Mouse (Mus musculus): ENCODE results near the gene Trim45. TPM values are rescaled to one million over a fixed set of nuclear protein-coding genes. Genes with fewer than 3 reads are reported as not detected.

Trim45 gene
- polyA plus RNA-seq, 2 experiments from 2014 or later: 0.54 to 1.3 TPM

GRCm38 (mm10) chr3:100931332-100932076, 9.5 kb downstream of the Trim45 start:
- ATAC-seq: no peak

DNA sequence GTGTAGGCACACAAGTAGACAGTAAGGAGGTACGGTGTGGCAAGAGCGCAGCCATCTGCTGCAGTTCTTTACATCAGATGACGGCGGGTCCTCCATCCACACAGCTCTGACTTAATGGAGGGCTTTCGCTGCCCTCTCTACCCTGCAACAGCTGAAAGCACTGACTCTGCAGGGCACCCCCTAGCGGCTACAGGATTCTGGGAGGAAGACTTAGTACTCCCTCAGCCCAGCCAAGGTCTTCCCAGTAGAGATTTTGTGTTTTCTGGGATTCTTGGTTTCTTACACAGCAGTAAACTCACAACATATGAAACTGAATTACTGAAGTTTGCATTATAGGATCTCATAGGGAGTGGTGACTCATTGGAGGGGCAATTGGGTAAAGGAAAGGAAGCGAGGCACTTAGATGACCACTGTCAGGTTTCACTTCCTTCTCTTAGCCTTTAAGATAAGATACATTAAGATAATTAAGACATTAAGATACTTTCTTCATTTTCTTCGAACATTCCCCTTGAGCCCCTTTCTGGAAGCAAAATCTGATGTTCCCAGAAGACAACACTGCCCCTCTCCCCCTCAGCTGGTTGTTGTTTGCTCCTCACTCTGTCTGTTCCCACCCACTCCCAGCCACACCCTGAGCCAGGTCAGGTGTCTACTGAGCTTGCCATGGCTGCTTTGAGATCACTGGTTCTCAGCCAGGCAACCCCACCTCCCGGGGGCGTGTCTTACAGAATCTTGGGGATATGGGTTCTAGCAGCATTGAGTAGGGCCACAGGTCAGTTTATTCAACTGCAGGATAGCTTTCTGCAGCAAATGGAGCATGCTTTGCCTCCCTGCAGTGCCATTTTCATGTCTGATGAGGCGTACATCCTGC, 10.3 kb downstream of the Trim45 start:
- ATAC-seq: no peak

GRCm38 (mm10) chr3:100935521-100935920, 13.5 kb downstream of the Trim45 start:
- no peak for ATAC-seq

DNA sequence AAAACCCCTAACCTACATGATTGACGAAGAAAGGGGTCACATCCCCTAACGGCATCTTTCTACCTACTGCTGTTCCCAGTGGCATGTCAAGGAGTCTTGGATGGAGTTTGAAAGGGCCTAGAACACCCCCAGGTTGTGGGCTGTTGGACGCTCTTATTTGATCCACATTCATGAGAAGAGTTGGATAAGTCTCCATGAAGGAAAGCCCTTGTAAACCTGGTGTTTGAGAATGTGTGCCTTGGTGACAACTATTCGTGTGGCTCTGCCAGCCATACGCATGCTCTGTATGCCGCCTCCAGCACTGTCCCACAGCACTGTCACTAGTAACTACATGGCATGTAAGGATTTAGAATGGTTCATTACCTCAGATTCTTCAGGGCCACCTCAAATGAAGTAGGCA, 14.2 kb downstream of the Trim45 start:
- no peak for ATAC-seq

DNA sequence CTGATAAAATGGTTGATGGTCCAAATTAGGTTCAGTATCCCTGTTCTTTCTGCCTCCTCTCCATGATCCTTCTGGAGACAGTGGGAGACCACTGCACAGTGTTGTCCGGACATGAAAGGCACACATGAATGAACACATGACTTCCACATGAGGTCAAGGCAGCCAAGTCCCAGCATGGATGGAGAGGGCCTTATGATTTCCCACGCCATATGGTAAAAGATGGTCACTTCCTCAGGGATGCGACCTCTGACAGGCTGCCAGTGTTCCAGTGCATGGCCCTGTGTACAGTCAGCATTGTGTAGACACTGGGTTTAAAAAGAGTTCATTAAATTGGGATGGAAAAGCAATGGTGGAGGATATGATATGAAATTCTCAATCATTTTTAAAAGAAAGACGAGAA, 16.2 kb downstream of the Trim45 start:
- ATAC-seq: no peak

GRCm38 (mm10) chr3:100940496-100941037, 18.6 kb downstream of the Trim45 start:
- ATAC-seq: no peak

DNA sequence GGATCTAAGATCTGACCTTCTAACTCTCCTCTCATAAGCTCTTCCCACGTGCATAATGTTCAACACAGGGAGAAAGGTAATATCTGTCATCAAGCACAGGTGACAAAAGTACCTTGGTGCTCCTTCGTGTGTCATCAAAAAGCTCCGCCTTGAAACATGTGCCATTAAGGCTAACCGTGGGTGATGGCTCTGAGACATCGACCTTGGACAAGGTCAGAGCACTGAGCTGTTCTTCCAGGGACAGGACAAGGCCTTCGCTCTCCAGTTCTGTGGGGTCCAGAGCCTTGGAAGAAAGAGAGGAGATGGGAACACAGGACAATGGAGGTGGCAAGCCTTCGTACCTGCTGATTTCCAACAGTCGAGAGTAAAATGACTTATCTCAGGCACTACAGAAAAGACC, 25.3 kb downstream of the Trim45 start:
- ATAC-seq: no peak

GRCm38 (mm10) chr3:100951531-100951930, 29.5 kb downstream of the Trim45 start:
- ATAC-seq: no peak

DNA sequence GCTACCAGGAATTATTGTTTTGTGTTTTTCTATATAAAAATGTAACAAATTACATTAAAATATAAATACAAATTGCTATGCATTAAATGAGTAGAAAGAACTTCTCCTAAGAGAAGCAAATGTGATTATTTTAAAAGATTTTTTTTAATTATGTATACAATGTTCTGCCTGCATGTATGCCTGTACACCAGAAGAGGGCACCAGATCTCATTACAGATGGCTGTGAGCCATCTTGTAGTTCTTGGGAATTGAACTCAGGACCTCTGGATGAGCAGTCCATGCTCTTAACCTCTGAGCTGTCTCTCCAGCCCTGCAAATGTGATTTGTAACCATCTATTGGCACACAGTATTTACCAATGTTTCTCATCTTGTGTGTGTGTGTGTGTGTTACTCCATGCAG, 32.6 kb downstream of the Trim45 start:
- no peak for ATAC-seq

GRCm38 (mm10) chr3:100961007-100961406, 39.0 kb downstream of the Trim45 start:
- ATAC-seq: no peak

- no peak for ATAC-seq
Observed at GRCm38 (mm10) chr3:100961501-100961900, 39.5 kb downstream of the Trim45 start.

DNA sequence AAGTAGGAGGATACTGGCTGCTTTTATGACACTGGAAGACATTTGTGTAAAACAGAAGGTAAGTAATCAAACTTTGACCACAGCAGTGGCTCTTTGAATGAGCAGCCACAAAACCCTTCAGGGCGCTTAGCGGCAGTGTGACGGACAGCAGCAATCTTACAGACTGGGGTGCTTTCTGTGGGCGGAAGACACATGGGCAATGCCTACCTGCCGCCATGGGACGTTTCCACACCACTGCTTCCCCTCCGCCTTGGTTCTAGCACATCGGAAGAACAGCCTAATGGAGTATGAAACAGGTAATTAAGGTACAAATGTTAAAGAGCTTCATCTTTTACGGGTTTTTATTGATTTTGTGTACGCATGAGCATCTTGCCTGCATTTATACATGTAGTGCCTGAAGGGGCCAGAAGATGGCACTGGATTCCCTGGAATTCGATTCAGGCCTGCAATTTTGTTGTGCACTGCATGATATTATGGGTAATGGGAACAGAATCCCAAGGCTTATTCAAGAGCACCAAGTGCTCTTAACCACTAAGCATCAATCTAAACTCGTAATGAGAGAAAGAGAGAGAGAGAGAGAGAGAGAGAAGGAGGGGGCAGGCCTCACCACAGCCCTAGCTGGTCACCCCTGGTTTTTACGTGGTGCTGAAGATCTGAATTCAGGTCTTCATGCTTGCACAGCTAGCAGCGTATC, 42.0 kb downstream of the Trim45 start:
- no peak for ATAC-seq

DNA sequence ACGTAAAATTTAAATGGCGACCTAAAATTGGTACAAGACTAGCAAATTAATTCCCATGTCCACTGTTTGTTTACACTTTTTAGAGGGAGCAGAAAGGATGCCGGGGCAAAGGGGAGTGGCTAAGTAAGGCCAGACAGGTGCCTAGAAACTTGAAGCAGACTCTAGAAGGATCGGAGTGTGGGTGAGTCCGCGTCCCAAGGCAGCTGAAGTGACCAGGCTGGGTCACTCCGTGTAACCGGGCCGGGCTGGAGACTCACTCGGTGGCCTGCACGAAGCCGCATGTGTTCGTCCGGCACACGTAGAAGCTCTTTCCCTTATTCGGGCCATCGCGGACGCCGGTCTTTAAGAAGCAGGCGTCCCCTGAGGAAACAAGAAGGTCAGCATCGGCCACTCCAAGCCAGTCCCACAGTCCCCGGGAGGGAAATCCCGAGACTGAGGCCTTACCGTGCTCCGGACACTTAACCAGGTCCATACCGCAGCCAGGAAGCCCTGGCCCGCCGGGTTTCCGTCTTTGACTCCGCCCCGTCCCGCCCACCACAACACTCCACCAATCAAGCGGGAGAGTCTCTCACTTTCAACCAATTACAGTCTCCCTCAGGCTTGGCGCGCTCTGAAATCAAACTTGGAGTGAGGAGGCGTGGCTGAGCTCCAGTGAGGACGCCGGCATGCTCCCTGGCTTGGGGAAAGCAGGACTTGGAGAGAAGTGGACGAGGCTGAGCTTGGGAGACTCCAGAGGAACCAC, 47.3 kb downstream of the Trim45 start, which contains the start of gene Ttf2:
Gene Ttf2, minus strand, starts transcription at position 488 of the 742 bp plus-strand sequence.
- ATAC-seq: peak; percentile 100

- ATAC-seq: no peak
Observed at GRCm38 (mm10) chr3:100973906-100974305, 51.9 kb downstream of the Trim45 start.

DNA sequence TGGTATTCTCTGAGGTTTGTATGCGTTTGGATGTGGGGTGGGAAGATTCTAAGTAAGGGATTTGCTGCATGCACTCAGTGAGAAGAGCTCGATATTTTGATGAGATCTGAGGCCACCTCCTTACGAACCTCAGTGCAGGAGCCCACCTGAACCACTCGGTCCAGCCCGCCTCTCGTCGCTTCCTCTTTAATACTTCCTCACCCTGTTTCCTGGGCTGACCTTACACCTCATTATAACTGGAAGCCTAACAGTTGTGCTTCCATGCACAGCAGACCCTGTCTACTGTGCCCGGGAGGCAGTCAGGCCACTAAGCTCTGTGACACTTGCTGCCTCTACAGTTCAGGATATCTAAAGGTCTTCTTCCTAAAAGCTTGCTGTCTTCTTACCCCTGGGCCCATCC, 57.3 kb downstream of the Trim45 start:
- ATAC-seq: no peak

Other genes with a start within 250 kb of the Trim45 start
- 10 to 100 TPM; 15.7 to 32.8 TPM for gene Man1a2, start 236.7 kb upstream of the Trim45 start, polyA plus RNA-seq (2017; shearing (Covaris generic))
- gene Vtcn1, start 96.7 kb upstream of the Trim45 start, polyA plus RNA-seq (2017; shearing (Covaris generic)): not detected
- gene Ttf2, start 47.5 kb downstream of the Trim45 start, polyA plus RNA-seq (2017; shearing (Covaris generic)): 10 to 100 TPM; 13.0 to 14.8 TPM
- gene Cd101, start 107.4 kb downstream of the Trim45 start, polyA plus RNA-seq (2017; shearing (Covaris generic)): 10 to 100 TPM; 11.3 to 21.4 TPM
- 1 to 10 TPM; 1.1 to 1.5 TPM for gene Ptgfrn, start 188.1 kb downstream of the Trim45 start, polyA plus RNA-seq (2017; shearing (Covaris generic))

Data from activated CD4-positive, CD25-positive, alpha-beta regulatory T cell, adult 4 months (primary cell).